Mouse (Mus musculus): ENCODE results near the gene Polr3g. TPM values are rescaled to one million over a fixed set of nuclear protein-coding genes. Genes with fewer than 3 reads are reported as not detected.
"Not testable (repeated sequence)": the region's sequence is repeated elsewhere in the genome, so short reads cannot be mapped to it uniquely, and the experiment has no call there.

The Polr3g gene
- total RNA-seq, 2 experiments from 2014 or later = 1.1 to 1.3 TPM

DNA sequence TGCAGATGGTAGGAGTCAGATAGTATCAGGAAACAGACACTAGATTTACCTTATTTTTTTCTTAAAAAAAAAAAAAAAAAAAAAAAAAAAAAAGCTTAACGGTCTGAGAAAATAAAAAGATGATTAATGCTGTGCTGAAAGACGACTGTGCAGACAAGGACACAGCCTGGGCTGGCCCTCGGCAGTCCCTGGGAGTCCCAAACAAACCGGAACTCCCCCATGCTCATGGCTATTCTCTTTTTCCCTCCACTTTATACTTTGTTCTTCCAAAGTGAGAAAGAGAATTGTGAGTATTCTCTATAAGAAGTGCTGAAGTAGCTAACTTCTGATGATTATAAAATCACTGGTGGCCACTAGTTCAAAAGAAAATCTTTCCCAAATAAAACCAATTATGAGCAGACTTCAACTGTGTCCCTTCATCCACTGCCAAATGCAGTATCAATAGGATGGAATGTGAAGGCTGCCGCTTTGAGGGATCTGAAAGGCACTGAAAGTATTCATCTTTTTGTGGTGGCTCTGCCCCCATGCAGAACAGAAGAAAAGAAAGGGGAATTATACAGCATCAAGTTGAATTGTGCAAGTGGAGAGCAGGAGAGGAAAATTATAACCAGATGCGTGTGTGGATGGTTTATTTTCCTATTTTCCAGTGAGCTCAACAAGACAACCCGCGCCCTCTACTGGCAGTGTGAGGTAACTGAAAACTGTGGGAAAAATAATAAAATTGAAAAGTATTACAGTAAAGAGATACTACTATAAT is 69.3 kb downstream of the Polr3g start:
- intact Hi-C loops (cut with DNase I) = loop anchor here (5.0 kb wide), 2 partner anchors 121 to 199 kb away; no protein-coding TSS in a partner anchor
- peak in 1 of 2 experiments; percentile 10 for DNase-seq

DNA sequence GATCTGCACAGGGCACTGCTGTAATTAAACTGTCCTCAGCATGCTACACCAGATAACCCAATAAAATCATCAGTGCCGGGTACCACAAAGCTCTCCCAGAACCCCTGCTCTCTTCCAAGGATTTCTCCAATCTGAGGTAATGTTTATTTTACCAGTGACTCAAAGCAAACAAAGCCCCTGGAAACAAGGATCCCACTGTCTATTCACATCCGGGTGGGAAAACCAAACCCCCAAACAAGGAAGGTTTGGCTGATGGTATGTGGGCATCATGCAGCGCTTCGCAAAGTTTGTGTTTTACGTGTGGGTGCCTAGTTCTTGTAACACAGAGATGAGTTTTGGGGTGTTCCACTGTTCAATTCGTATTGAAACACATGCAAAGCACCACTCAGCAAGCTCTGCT is 69.9 kb downstream of the Polr3g start:
- DNase-seq = no peak
- intact Hi-C loops (cut with DNase I) = loop anchor here (5.0 kb wide), 2 partner anchors 121 to 199 kb away; no protein-coding TSS in a partner anchor

DNA sequence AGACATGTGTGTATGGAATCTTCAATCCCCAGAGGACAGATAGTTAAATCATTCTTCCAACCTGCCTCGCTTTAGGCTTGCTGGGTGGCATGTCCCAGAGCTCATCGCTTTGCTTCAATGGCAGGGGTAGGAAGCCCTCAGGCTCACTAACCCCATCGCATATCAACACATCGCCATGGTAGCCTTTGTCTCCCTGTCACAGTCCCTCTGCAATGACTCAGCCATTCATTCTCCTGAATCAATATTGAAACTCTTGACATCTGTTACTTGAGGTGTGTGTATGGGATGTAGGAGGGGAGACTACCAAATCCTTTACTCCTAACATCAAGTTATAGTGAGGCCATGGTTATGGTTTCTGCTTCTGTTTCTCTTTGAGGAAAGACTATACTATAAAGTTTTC is 71.2 kb downstream of the Polr3g start:
- intact Hi-C loops (cut with DNase I) = loop anchor here (5.0 kb wide), 2 partner anchors 123 to 197 kb away; no protein-coding TSS in a partner anchor
- DNase-seq = no peak

DNA sequence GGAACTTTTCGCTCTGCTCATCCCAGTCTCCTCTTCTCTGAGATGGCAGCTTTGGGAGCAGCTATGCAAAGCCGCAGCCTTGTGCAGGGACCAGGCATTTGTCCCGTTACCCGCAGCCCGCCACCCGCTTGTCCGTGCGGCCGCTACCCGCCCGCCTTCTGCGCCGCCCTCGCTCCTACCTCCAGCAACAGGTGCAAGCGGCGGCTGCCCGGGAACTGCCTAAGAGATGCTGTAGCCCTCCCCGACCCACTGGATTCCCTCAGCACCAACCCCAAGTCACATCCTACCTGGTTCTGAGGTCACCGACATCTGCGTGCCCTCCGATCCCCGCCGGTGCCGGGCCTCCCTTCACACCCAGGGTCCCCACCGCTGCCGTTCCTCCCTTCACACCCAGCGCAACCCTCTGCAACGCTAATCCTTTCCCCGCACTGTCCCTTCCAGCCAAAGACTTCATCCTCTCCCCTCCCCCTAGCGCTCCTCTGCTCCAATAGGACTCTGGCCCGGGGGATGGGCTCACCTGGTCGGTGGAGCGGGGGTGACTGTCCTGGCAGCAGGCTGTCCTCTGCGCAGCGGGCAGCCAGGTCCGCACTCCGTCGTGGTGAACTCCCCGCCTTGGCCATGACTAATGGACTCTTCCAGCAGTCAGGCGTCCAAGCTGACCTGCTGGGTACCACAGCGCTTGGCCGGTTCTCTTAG is 77.9 kb downstream of the Polr3g start, which contains the start of gene Adgrv1:
Adgrv1 (minus strand) TSS at position 435 of the 696 bp plus-strand sequence.
- peak in 1 of 2 experiments; percentile 7 for DNase-seq
- intact Hi-C loops (cut with DNase I) = no loop called here

DNA sequence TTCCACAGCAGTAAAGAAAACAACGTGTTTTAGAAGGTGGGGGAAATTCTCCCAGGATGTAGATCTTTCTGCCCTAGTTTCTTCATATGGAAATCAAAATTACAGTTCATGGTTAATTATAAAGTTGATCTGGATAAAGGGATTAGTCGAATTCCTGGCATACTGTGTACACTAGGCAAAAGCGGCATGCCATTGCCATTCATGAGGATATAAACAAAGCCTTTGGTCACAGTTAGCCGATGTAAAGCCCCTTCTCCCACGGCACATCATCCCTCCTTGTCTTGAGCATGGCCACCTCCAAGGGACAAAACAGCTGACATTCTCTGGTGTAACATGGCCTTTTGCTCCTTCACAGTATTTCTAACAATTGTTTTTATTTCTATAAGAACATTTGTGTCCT is 80.2 kb downstream of the Polr3g start:
- DNase-seq = no peak
- intact Hi-C loops (cut with DNase I) = no loop called here

DNA sequence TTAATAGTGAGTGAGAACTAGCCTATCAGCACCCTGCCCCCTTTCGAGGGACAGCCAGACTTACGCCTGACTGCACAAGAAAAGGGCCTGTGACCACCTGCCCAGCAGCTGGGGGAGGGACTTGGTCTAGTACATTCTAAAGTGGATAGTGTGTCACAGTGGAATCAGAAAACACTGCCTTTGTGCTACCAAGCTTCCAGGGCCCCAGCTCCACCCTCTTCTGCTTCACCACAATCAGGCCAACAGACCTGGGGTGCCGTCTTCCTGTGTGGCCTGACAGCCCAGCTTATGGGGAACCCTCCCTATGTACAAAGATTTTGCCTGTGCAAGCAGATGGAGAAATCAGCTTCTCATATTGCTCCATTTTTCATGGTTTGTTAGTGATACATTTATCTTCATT is 81.4 kb downstream of the Polr3g start:
- intact Hi-C loops (cut with DNase I) = no loop called here
- DNase-seq = no peak

DNA sequence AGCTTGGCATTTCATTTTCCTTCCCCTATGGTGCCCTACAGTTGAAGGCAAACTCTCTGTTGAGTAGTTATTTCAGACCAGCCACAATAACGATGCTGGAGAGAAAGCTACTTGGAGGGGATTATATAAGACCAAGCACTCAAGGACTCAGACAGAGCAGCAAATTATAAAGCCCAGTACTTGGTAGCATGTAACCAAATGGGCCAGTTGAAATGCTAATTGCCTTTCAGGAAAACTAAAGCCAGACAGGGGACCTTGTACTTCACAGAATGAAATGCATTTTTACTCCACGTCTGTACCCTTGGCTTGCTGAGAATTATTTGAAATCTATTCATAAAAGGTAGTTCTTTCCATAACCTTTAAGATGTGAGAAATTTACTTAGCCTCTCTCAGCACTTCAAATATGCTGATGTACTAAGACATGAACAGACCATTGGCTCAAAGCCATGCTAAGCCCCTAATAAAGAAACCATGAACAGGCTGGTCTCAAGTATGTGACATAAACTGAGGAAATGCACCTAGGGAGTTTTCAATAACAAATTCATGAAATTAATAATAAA is 82.1 kb downstream of the Polr3g start:
- no peak for DNase-seq
- intact Hi-C loops (cut with DNase I) = no loop called here

DNA sequence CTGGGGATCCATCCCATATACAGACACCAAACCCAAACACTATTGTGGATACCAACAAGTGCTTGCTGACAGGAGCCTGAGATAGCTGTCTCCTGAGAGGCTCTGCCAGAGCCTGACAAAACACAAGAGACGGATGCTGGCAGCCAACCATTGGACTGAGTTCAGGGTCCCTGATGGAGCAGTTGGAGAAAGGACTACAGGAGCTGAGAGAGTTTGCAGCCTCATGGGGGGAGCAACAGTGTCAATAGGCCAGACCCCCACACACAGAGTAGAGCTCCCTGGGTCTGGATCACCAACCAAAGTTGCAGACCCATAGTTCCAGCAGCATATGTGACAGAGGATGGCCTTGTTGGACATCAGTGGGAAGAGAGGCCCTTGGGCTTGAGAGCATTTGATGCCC is 83.0 kb downstream of the Polr3g start:
- DNase-seq; intact Hi-C loops (cut with DNase I): not testable (repeated sequence)

Other genes with a start within 250 kb of the Polr3g start
- gene Adgrv1, start 77.9 kb downstream of the Polr3g start, total RNA-seq (2021) = not detected
- 1 to 10 TPM; 4.1 to 6.2 TPM for gene Lysmd3, start 53.4 kb downstream of the Polr3g start, total RNA-seq (2021)
- 1 to 10 TPM in 1 of 2 experiments, under 1 TPM in 1; 0.94 to 1.1 TPM for gene Mblac2, start 328 bp upstream of the Polr3g start, total RNA-seq (2021)
- gene Cetn3, start 72.1 kb upstream of the Polr3g start, total RNA-seq (2021) = 10 to 100 TPM; 23.2 to 28.0 TPM

Data from gastrocnemius, postnatal 36 days (tissue).